Mouse (Mus musculus): Measurements from ENCODE around the gene Hhat. TPM values are rescaled to one million over a fixed set of nuclear protein-coding genes. Genes with fewer than 3 reads are reported as not detected.

Gene Hhat
- total RNA-seq, 1 experiment from 2014 or later, result 3.4 TPM

- ATAC-seq (replicated peaks; ENCODE audit: low read depth, poor library complexity, severe bottlenecking), result no peak
These were observed 255.7 kb downstream of the Hhat start for GRCm38 (mm10) chr1:192515373-192515772.

DNA sequence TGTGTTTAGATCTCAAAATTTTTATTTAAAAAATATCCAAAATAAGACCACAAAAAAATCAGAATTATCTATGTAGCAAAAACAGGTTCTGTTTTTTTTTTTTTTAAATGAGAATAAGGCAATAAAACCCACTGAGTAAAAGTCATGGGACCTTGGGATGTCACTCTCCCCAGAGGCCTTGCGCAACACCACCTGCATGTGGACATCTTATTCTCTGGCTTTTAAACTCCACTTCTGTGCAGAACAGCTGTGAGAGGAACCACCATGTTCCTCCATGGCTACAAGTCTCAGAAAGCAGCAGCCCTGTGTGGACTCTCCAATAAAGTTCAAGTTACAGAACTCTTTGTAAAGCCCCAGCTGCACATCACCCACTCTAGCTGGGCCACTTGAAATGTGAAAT lies 258.2 kb downstream of the Hhat start:
- 0 out of 2 replicates have a peak, but pooled peaks have one; percentile 32 for ATAC-seq (replicated peaks; ENCODE audit: low read depth, poor library complexity, severe bottlenecking)

- ATAC-seq (replicated peaks; ENCODE audit: low read depth, poor library complexity, severe bottlenecking), result no peak
These were observed 267.4 kb downstream of the Hhat start for GRCm38 (mm10) chr1:192503651-192504050.

- no peak; the same call in 1 of the 2 replicates for ATAC-seq (replicated peaks; ENCODE audit: low read depth, poor library complexity, severe bottlenecking)
These were observed 268.2 kb downstream of the Hhat start for GRCm38 (mm10) chr1:192502835-192503234.

DNA sequence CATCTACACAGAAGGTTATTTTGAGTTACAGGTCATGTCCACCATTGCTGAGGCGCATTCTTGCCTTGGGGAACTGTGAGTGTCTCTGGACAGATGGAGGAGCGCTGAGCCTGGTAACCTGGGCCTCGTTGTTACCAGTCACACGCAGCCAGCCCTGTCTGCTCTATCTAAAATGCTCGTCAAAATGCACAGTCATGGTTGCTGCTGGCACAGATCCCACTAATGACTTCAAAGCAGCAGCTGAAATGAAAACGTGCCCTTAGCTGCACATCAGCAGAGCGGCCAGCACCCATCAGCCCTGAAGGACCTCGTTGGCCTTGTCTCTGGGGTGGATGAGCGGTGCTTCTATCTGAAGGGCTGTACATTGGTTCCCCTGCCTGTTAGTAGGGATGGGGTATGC lies 269.0 kb downstream of the Hhat start:
- peak; percentile 53 for ATAC-seq (replicated peaks; ENCODE audit: low read depth, poor library complexity, severe bottlenecking)

DNA sequence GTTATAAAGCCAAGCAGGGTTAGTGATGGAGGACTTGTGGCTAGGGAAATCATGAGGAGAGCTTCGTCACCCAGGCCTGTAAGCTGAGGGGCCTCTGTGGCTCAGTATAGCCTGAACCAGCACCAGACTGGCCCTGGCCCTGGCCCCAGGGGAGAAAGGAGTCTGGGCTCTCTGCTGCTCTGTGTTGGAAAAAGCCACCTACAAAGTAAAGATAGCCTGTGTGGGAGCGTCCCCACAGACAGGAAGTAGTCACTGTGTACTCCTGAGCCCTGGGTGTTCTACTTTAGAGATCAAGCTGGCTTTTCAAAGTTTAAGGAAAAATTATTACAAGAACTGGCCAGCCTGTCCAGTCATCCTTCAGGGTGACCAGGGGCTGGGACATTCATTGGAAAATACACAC lies 273.5 kb downstream of the Hhat start:
- no peak for ATAC-seq (replicated peaks; ENCODE audit: low read depth, poor library complexity, severe bottlenecking)

GRCm38 (mm10) chr1:192489908-192490825 lies 280.9 kb downstream of the Hhat start:
- ATAC-seq (replicated peaks; ENCODE audit: low read depth, poor library complexity, severe bottlenecking), result no peak

- ATAC-seq (replicated peaks; ENCODE audit: low read depth, poor library complexity, severe bottlenecking), result no peak
These were observed 283.5 kb downstream of the Hhat start for GRCm38 (mm10) chr1:192487571-192487970.

DNA sequence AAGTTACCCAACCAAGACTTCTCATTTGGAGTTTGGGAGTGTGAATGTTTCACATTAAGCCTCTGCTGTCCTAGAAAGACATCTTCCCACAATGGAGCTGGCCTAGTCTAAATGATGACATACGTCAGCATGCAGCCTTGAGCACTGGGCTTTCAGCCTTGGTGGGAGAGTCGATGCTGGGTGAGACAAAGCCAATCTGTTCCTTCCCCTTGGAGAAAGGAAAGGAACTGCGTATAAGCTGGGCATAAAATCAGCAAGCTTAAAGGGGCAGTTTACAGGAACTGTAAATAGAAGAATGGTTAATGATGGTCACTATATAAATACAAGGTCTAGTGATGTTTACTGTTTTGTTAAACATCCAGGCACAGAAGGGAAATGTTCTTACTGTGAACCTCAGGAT lies 286.0 kb downstream of the Hhat start:
- no peak for ATAC-seq (replicated peaks; ENCODE audit: low read depth, poor library complexity, severe bottlenecking)

GRCm38 (mm10) chr1:192481446-192481845 lies 289.6 kb downstream of the Hhat start:
- ATAC-seq (replicated peaks; ENCODE audit: low read depth, poor library complexity, severe bottlenecking), result no peak

- no peak for ATAC-seq (replicated peaks; ENCODE audit: low read depth, poor library complexity, severe bottlenecking)
These were observed 290.8 kb downstream of the Hhat start for GRCm38 (mm10) chr1:192480072-192480784.

GRCm38 (mm10) chr1:192478176-192478575 lies 292.8 kb downstream of the Hhat start:
- ATAC-seq (replicated peaks; ENCODE audit: low read depth, poor library complexity, severe bottlenecking), result no peak

GRCm38 (mm10) chr1:192477556-192477955 lies 293.5 kb downstream of the Hhat start:
- ATAC-seq (replicated peaks; ENCODE audit: low read depth, poor library complexity, severe bottlenecking), result no peak

GRCm38 (mm10) chr1:192476704-192477103 lies 294.3 kb downstream of the Hhat start:
- no peak for ATAC-seq (replicated peaks; ENCODE audit: low read depth, poor library complexity, severe bottlenecking)

- ATAC-seq (replicated peaks; ENCODE audit: low read depth, poor library complexity, severe bottlenecking), result no peak
These were observed 297.9 kb downstream of the Hhat start for GRCm38 (mm10) chr1:192473134-192473533.

DNA sequence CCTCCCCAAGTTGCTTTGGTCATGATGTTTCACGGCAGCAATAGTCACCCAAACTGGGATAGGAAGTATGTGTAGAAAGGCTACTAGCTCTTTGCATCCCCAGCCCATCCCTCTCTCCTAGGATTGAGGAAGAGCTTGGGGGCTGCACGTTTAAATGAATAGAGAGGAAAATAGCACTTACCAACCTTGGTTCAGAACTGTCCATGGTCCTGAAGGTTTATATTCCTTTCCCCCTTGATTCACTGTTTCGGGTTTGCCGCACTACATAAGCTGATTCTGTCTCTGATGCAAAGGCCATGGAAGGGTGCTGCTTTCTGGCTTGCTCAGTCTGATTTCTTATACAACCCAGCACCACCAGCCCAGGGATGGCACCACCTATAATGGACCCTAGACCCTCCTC lies 298.7 kb downstream of the Hhat start:
- ATAC-seq (replicated peaks; ENCODE audit: low read depth, poor library complexity, severe bottlenecking), result 0 out of 2 replicates have a peak, but pooled peaks have one; percentile 50

DNA sequence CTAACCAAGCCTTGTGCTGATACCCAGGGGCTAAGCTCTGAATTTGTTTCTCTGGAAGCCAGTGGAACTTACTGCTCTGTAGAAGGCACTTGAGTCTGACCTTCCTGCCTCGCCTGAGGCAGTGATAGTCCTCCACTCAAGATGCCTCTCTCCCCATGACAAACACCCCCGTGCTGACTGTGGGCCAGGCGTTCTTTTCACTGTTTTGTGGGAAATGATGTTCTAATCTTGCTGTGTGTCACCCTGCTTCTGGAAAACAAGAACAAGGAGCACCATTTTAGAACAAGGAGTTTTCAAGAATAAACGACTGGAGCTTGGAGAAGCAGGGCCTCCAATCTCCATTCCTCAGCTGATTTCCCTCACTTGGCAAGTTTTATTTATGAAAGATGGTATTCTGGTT lies 307.3 kb downstream of the Hhat start:
- no peak for ATAC-seq (replicated peaks; ENCODE audit: low read depth, poor library complexity, severe bottlenecking)

DNA sequence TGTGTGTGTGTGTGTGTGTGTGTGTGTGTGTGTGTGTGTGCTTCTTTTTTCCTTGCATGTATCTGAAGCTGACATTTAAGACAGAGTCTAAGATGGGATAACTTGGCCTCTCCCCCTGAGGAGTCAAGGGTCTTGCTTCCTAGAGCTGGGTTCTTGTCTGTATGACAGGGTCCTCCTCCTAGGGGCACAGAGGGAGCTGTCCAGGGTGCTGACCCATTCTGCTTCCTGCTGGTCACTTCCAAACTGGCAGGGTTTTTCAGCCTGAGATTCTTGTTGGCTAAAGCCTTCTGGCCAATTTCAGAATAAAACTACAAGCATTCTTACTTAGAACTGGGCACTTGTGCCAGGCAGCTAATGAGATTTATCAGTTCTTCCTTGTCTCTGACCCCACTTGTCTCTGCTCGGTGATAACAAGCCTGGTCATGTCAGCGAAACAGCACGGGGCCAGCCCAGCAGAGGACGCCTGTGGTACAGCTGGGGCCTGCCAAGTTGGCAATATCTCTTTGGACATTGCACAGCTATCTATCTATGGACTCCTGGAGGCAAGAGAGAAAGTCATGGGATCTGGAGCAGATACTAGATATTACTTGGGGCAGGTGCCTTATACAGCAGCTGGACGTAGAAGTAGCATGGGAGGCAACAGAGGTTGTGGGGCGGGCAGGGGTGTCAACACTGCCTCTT lies 313.4 kb downstream of the Hhat start:
- ATAC-seq (replicated peaks; ENCODE audit: low read depth, poor library complexity, severe bottlenecking), result peak; percentile 45; the same call in 1 of the 2 replicates

DNA sequence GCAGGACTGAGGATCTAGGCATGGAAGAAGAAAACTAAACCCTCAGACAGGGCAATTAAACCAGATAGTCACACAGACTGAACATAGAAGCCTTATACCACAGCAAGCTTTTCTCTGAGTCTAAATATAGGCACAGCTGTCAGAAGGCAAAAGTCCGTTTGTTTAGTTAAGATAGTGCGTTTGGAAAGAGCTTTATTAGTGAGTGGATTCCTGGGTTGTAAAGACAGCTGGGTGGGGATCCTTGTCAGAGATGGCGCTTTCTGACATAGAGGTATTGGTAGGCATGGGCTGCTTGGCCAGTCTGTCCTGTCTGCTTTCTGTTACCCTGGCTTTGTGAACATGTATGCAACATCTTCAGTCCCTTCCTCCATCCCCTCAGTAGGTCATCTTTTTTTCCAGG lies 314.0 kb downstream of the Hhat start:
- no peak for ATAC-seq (replicated peaks; ENCODE audit: low read depth, poor library complexity, severe bottlenecking)

- no peak for ATAC-seq (replicated peaks; ENCODE audit: low read depth, poor library complexity, severe bottlenecking)
These were observed 316.0 kb downstream of the Hhat start for GRCm38 (mm10) chr1:192454981-192455380.

DNA sequence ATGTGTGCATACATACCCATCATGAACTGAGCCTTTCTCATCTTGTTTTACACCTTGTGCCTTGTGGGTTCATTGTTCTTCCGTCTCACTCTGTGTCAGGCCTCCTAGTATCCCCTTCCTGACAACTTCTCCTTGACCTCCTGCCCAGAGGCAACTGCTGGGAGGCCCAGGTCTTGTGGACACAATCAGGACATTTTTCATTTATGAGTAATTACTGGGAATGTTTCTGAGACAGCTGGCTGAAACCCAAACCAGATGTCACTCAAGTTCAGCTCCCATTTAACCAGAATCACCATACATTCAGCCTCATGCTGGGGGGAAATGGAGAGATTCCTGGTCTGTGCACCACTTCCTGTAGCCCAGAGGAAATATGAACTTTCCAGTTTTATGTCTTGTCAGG lies 316.5 kb downstream of the Hhat start:
- ATAC-seq (replicated peaks; ENCODE audit: low read depth, poor library complexity, severe bottlenecking), result no peak

Measured in common myeloid progenitor, adult 5-6 weeks (primary cell).